Mouse (Mus musculus) heart, adult 11 months (tissue): ENCODE measurements around the gene Fancl.
"Not testable (repeated sequence)": the region's sequence is repeated elsewhere in the genome, so short reads cannot be mapped to it uniquely, and the experiment has no call there.

Experiments used
- DNase-seq: peaks from one replicate; pipeline ENCODE4 v3.0.0; 2022

Gene Fancl

DNA sequence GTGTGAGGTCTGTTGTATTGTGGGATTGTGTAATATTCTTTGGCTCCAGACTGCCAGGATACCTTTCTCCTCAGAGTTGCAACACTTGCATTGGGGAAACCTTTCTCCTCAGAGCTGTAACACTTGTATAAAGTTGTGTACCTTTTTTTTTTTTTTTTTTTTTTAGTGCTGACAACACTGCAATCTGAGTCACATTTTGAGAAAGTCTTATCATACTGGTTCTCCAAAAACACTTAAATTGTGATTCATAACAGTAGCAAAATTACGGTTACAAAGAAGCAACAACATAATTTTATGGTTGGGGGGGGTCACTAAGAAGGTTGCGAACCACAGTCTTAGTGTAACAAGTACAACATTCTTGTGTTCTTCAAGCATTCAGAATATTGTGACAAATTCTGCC, at the start of gene Fancl:
Fancl (plus strand) TSS at position 165 of the 400 bp plus-strand sequence.
- no peak for DNase-seq

DNA sequence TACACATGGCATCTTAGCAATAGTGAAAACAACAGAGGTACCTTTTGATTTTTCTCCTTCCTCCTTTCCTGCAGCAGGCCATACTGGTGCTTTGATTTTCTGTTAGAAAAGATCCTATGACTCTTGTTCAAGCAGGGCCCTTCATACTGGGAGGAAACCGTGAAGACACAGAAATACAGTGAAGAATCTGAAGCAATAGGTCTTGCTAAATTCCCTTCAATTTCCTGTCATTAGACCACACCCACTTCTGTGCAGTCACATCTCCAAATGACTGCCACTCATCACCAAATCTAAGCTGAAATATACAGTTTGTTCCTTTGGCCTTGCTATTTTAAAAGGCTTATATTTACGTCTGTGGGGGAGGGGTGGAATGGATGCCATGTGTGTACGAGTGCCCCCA, 49.1 kb upstream of the Fancl start:
- peak; percentile 43 for DNase-seq

DNA sequence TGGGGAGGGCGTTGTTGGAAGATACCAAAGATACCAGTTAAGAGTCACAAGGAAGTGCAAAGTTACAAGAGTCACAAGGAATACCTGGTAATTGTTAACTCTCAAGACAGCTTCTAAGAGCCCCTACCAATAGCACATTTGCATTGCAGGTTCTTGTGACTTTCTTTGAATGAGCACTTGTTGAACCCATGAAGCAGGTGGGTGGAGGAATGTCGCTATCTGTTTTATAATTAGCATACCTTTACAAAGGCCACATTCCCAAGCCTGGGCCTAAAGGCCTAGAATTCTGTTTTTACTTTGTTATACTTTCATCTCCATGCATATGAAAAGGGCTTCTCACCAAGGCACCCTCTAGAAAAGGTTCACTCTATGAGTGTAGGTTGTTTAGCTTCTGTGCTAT, 15.8 kb upstream of the Fancl start:
- not testable (repeated sequence) for DNase-seq

DNA sequence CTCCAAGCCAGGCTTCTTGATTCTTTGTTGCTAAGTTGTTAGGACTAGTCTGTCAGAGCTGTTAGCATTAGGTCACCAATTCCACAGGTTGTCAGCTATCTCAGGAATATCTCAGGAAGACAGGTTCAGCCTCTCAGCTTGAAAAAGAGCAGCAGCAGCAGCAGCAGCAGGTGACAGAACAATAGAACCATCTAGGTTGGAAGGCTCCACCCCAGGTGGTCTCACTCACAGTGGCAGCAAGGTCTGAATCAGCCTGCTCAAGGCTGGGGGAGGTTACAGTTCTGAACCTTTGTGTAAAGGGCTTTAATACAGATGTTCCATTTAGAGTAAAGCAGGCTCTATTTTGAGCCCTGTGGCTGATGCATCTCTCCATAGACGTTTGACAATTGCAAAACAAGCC, 14.0 kb upstream of the Fancl start:
- DNase-seq: not testable (repeated sequence)

DNA sequence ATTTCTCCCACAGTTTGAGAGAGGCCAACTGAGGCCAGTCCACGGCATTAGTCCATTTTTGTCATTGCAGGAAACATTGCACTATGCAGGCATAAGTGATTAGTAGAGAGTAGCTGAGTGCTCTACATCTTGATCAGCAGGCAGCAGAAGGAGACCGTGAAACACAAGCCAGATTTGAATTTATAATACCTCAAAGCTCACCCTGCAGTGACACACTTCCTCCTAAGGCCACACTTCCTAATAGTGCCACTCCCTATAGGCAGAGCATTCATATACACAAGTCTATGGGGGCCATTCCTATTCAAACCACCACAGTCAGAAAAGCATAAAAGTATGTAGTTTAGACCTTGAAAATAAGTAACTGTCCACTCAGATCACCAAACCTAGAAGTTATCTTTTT, 11.8 kb upstream of the Fancl start:
- DNase-seq: peak; percentile 80

DNA sequence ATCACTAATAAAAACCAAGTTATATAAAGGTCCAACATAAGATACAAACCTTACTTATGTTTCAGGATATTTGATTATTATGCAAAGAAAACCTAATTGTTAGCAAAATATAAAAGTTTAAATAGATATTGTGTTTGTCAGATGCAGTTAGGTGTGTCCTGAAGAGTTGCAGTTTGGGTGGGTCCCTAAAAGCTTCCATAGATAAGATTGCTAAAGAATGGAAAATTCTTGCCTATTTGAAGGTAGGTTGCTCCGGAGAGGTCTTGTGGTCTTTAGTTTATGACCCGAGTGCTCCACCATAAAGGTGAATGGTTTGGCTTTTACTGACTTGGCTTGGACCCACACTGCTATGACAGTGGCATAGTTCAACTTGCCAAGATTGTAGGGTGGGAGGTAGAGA, 7.9 kb upstream of the Fancl start:
- DNase-seq: no peak

DNA sequence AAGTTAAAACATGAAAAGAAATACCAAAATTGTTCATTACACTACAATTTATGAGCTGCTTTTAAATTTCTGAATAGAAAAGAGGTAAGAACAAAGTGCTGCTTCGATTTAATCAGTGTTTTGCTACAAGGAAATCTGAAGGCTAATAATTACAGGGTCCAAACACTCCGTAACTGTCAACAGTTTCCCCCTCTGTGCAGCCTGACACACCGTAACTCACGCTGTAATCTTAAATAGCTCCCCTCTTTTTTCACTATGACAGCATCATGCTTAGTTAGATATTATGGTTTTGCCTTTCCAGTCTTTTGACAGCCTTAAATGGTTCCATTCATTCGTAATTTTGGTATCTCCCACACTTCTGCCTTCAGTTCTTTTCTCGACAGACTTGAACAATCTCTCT, 4.4 kb upstream of the Fancl start:
- DNase-seq: no peak

DNA sequence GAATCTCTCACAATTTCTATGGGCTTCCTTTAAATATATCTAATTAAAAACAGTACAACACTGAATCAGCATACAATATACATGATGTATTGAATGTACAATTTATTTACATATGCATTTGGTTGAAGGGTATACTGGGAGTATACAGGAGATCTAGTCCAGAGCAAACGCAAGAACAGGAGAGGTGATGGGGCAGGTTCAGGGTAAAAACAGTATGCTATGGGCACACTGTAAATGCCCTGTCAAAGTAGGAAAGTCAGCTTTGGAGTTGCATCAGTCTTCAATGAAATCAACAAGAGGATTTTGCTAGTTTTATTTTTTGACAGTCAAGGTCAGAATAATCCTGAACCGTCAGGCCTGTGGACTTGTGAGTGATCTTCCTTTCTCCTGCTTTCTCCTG, 743 bp downstream of the Fancl start:
- DNase-seq: no peak

DNA sequence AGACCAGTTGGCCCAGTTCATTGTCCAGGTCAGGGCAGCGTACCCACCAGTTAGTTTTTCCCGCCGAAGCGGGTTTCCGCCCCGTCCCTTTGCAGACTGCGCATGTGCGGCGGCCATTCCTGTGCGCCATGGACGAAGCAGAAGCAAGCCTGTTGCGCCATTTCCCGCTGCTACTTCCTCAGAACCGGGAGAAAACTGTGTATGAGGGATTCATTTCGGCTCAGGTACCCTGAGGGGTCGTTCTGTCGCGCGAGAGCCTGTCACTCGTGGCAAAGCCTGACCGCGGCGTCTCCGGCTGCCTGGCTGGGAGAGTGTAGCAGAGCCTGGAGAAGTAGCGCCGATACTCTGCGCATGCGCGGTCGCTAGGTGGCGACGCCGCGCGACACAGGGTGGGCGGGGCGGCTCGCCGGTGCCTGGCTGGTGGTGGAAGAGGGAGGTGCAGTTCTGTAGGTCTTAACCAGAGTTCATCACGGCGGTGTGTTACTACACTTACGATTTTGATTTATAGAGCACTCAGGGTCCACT, 1.2 kb downstream of the Fancl start:
- peak; percentile 99 for DNase-seq

DNA sequence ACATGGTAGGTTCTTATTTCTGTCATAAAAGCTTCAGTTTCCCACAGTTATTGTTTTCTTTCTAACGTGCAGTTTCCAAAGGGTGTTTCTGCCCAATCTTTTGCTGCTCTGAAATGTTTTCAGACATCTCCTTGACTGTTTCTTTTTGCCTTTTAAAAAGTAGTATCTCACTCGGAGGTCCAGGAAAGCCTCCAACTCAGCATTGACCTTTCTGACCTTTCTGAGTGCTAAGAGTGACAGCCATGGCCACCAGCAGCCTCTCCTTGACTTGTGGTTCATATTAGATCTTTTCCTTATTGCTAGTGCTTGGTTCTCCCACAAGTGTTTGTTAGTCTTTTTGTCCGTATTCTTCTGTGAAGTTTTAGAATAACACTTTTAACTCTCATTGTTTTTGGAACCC, 9.6 kb downstream of the Fancl start:
- DNase-seq: no peak

DNA sequence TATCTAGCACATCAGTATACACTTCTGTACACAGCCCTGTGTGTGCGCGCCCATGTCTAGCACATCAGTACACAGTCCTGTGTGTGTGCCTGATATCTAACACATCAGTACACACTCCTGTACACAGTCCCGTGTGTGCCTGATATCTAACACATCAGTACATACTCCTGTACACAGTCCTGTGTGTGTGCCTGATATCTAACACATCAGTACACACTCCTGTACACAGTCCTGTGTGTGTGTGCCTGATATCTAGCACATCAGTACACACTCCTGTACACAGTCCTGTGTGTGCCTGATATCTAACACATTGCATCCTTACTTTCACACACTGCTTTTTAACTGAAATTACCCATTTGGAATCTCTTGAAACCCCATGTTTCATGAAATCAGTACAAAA, 27.0 kb downstream of the Fancl start:
- DNase-seq: no peak

DNA sequence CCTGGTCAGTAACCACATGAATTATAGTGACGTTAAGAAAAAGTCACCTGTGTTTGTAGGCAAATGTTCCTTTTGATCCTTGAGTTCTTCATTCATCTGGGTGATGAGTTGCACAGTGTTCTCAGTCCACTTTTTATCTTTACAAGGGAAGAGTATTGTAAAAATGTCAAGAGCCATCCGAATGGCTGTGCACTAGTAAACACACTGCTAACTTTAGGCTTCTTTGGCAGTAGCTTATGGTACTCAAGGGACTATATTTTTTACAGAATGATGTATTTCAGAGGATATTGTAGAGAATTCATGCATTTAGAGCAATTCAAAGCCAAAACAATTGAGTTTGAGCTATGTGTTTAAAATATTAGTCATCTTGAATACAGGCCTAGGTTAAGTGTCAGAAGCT, 35.5 kb downstream of the Fancl start:
- DNase-seq: no peak

DNA sequence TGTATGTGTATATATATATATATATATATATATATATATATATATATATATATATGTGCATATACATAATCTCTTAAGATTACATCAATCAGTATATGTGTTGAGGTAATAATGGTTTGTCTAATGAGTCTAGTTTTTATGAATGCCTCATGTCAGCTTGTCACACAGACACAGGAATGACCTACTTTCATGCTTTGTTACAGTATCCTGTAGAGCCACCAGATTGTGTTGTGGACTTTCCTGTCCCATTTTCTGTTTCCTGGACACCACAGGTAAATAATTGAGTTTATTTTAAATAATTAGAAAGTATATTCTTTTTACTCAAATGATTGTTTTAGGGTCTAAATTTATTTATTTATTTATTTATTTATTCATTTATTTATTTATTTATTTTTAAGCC, 48.3 kb downstream of the Fancl start:
- DNase-seq: no peak

DNA sequence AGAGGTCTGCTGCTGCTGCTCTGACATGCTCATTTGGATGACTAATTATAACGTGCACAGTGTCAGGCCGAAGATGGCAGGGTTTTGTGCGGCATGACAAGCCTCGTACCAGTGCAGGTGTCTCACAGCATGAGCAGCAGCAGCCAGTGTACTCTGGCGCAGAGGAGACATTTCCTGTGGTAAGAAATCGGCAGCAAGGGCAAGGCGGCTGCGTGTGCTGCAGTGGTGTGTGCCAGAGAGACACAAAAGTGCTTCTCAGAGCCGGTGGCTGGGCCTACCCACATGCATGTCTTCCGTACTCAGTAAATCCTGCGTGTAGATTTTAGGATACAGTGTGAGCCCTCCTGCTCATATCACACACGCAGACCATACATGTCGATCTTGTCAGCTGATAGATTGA, 51.9 kb downstream of the Fancl start:
- peak; percentile 78 for DNase-seq

DNA sequence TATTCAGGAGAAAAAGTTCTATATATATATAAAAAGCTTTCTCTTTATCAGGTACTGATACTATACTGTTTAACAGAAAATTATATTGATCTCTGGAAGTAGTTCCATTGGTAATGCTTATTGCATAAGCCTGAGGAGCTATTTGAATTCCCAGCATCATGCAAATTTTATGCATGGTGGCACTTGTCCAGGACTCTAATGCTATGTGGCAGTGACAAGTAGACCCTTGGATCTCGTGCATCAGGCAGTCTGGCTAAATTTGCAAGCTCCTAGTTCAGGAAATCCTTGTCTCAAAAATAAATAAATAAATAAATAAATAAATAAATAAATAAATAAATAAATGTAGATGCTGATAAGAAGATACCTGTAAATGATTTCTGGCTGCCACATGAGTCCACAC, 55.2 kb downstream of the Fancl start:
- DNase-seq: no peak

DNA sequence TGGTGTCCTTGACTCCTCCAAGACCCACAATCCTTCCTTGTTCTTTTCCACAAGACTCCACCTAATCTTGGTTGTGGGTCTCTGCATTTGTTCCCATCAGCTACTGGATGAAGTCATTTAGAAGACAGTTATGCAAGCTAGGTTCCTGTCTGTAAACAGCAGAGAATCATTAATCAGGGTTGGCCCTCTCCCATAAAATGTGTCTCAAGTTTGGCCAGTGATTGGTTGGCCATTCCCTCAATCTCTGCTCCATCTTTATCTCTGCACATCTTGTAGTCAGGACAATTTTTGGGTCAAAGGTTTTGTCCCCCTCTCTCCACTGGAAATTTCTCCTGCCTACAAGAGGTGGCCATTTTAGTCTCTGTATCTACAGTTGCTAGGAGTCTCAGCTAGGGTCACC, 58.4 kb downstream of the Fancl start:
- DNase-seq: no peak

DNA sequence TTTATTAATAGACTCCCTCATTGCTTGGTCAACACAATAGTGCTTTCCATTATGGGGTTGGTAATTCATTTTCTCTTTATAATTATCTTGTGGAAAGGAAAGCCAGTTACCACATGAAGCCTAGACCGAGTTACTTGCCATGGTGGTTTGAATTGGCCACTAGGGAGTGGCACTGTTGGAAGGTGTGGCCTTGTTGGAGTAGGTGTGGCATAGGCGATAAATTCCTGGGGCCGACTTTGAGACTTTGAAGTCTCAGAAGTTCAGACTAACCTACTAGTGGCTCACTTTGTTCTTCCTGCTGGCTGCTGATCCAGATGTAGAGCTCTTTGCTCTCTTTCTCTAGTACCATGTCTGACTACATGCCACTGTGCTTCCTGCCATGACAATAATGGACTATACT, 63.9 kb downstream of the Fancl start:
- no peak for DNase-seq

DNA sequence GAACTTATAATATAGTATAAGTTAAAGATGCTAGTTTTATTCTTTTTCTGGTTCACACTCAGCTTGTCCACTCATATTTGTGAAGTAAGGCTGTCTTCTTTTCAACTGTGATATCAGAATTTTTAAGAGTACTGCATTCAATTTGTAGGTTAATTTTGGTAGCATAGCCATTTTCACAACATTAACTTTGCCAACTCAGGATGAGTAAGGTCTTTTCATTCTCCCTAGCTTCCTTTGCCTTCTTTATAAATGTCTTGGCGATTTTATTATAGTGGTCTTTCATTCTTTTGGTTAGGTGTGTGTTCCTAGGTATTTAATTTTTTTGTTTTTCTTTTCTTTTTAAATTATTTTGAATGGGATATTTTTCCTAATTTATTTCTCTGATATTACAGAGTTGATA, 64.7 kb downstream of the Fancl start:
- DNase-seq: no peak

DNA sequence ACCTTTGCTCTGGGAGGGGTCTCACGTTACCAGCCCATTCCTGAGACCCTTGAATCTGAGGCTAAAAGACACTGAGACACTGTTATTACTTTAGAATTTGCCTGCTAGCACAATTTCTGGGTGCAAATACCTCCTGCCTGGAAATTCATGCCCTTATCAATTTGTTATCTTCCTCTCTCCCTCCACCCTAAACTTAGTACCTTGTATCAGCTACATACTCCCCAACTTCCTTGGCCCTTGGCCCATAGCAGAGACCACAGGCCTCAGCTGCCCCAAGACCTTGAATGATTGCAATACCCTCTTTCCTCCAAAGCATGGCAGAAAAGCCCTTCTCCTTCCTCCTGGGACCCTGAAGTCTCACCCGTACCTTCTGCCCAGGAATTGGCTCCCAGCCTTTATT, 65.3 kb downstream of the Fancl start:
- DNase-seq: no peak

DNA sequence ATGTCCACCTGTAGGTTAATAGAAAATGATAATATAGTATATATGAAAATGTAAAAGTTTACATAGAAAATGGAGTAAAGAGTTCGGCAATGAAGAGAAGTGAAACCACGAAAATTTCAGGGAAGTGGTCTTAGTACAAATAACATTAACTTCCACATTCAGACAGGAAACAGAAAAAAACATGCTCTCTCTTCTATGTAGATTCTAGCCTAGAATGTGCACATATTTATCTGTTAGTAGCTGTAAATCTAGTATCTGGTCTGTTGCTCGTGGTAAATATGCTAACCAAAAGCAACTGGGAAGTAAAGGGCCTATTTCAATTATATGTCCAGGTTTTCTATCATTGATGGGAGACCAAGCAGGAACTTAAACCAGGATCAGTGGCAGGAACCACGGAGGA, 66.8 kb downstream of the Fancl start:
- DNase-seq: no peak

DNA sequence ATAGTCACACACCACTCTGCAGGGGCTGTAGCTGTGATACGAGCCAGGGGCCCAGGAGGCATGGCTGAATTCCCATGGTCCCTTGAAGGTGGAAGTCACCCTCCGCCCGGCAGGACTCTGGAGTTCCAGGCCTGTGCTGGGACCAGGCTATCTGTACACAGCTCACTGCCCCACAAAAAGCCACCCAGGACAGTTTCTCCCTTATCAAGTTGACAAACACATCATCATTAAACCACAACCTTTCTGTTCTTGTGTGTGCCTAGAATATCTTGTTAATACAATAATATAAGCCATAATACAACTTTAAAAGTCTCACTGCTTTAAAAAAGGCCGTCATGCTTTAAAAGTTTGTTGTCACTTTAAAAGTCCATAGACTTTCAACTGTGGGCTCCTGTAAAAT, 68.1 kb downstream of the Fancl start:
- DNase-seq: no peak

DNA sequence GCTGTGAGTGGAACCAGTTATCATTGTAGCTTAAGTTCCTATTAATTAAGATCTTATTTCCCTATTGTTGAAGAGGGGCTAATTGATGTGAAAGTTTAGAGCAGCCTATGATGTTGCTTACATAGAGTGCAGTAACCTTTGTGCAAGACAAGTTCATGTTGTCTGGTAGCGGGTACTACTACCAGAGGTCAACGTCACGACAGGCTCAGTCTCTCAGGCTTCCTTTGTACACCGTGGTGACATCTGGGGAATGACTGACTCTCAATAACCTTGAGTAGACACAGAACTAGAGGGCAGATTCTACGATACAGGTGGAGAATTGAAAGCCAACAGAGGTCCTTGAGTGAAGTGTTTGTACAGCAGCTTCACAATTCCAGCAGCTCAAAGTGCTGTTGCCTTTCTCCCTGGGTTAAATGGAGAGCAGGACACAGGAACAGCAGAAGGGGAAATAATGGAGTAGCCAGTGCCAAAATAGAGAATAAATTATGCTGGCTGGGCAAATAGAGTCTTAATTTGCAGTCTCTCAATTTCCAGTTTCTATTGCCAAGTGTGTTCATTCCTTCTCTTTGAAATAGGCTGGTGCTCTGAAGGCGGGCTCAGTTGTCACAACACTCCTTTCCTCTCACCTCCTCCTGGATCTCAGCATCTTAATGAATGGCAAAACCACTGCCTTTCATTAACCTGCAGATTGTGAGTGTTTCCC, 91.3 kb downstream of the Fancl start:
- DNase-seq: no peak

DNA sequence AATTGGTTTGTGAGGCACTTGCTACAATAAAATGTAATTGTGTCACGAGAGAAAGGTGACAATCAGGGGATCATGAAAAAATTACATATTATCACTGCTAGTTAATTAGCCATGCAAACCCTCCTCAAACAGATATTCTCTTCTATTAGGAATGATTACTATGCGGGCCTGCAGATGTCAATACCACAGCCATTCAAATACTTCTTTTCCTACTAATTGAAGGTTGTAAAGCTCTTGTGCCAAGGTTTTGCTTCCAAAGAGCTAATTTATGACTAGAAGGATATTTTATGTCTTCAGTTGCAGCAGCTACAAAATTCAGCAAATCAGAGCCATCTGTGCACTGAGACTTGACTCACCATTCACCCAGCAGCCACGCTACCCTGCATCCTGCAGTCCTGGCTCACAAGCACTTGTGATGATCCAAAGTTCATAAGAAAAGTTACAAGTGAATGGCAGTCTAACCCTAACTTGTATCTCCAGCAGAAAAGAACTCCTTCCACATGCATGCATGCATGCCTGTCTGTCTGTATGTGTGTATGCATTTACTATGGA, 95.8 kb downstream of the Fancl start:
- DNase-seq: no peak

DNA sequence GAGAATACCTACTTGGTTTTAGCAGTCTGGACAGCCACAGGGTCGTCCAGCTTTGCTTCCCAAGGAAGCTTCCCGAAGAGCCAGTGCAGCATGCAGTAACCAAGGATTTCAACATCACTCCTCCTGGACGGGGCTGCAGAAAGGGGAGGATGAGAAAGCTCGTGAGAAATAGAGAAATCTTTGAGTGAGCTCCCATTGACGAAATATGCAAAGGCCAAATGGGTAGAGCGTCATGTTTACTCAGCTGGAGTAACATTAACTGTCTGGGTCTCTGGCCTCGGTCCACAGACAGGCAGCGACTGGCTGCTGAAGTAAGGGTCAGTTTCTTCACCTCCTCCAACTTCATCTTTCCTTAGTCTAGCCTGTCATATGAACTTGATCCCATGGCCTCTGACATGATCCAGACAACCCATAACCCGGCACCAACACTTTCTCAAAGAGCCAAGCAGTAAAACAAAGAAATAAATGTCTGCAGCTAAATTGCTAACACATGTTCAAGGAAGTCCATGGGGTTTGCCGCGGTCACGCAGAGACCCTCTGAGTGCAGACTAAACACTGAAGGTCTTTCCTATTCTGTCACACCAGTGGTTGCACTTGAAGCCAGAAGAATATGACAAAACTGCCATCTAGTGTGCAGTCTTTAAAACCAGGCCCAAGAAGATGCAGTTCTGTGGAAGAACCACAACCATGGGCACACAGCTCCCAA, 104.0 kb downstream of the Fancl start:
- peak; percentile 96 for DNase-seq
